Mouse (Mus musculus) cortical plate, adult 2 months (tissue): ENCODE measurements around the gene BC004004.

Experiments
- CTCF ChIP-seq: fragments of 200-500 bp; IDR thresholded peaks from 2 replicates; pipeline ENCODE4 v1.5.1; 2011; ENCODE audit warnings: mild to moderate bottlenecking, control low read depth, low read length; ENCODE audit not compliant: insufficient read depth; ENCODE audit errors: extremely low read depth
- POLR2A ChIP-seq: fragments of 200-500 bp; IDR thresholded peaks from 2 replicates; pipeline ENCODE4 v1.6.1; 2011; ENCODE audit warnings: mild to moderate bottlenecking, low read length, control low read depth; ENCODE audit not compliant: insufficient read depth; ENCODE audit errors: extremely low read depth

DNA sequence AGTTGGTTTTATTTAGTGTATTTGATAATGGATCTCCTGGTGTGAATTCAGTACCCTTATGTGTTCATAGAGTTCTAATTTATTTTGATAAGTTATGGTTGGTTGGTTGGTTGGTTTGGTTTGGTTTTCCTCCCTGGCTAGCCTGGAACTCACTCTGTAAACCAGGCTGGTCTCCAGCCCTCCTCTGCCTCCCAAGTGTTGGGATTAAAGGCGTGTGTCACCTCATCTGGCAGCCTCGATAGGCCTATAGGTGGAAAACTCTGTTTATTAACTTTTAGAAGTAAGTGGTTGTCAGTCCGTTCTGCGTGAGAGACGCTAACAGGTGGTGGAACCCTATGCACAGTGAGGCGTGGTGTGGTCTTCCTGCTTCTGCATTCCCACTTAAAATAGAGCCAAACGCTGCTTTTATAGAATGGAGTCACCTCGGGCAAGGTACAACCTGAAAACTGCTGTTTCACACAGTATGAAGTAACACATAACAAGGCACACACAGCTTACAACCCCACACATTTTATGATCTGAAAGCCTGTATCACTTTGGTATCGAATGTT lies 1.6 kb downstream of the BC004004 start:
- TF ChIP-seq CTCF (no peak), POLR2A (no peak)
